Mouse (Mus musculus): Measurements from ENCODE around the gene Evc. TPM values are rescaled to one million over a fixed set of nuclear protein-coding genes. Genes with fewer than 3 reads are reported as not detected.

The Evc gene
- total RNA-seq, 4 experiments from 2014 or later: 14.8 to 23.7 (median 19.3) TPM

DNA sequence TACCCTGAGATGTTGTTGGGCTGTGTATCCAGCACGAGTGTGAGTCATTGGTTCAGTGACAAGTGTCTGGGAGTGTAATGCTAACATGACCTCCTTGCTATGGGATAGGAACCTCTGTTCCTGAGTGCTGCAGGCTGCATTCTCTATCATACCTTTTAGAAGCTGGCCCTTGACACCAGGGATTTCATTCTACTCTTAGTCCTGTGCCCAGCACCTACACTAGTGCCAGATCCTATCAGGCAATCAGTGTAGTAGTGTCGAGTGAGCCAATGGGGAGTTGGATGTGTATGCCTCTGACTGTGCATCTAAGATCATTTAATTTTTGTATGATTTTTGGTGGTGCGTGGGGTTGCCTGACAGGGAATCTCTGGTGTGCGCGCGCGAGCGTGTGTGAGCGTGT lies 95.5 kb downstream of the Evc start:
- no peak for DNase-seq

DNA sequence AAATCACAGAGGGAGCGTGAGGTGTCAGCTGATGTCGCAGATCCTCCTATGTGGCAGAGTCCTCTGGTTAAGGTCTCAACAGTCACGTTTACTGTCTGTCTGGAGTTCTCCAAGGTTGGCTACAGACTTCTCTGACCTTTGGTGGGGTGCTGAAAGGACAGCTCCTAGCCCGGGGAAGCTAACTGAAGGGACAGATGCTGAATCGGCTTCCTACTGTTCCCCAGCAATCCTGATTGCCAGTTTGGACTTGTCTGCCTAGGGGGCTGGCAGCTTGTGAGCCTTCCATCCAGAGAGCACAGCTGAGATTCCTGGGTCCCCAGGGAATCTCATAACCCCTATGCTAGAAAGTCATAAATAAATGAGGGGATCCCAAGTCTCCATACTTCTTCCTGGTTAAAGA lies 96.1 kb downstream of the Evc start:
- no peak for DNase-seq

Other genes starting within 250 kb of the Evc start
- gene Crmp1, start 95.0 kb downstream of the Evc start, total RNA-seq (2022): 10 to 100 TPM; 10.4 to 17.7 (median 13.3) TPM
- 10 to 100 TPM; 21.4 to 34.0 (median 27.6) TPM for gene Evc2, start 1.6 kb upstream of the Evc start, total RNA-seq (2022)